Mouse (Mus musculus) CH12.LX (cell line): ENCODE measurements around the gene Sirt5. TPM values are rescaled to one million over a fixed set of nuclear protein-coding genes. Genes with fewer than 3 reads are reported as not detected.

Experiments
- DNase-seq: peaks from one replicate; pipeline ENCODE4 v3.0.0-alpha.2; 2013; ENCODE audit errors: extremely low read depth
- H3K27ac ChIP-seq: 2 replicates; pipeline ENCODE4 v1.5.1; 2012; ENCODE audit warnings: low read depth, mild to moderate bottlenecking, control low read depth, moderate library complexity; ENCODE audit not compliant: insufficient read depth
- H3K27me3 ChIP-seq: replicated peaks from 2 replicates; pipeline ENCODE3; 2012; ENCODE audit warnings: inconsistent platforms
- H3K36me3 ChIP-seq, 2 experiments: replicated peaks in 1 of 2; 2 replicates each; pipeline versions ENCODE3 to v1.6.1; 2012; ENCODE audit warnings: inconsistent platforms in 1 of 2, low read length in 1 of 2, mild to moderate bottlenecking in 1 of 2, mixed read lengths in 1 of 2, moderate library complexity in 1 of 2; ENCODE audit not compliant: control insufficient read depth in 1 of 2, insufficient read depth in 1 of 2
- H3K4me1 ChIP-seq, 2 experiments: 2 replicates each; pipeline ENCODE4 v1.6.1; 2012; ENCODE audit warnings: inconsistent platforms in 1 of 2, moderate library complexity in 1 of 2; ENCODE audit not compliant: insufficient read depth in 2 of 2, control insufficient read depth in 1 of 2
- H3K4me2 ChIP-seq: 2 replicates; pipeline ENCODE4 v1.6.1; 2012; ENCODE audit warnings: low read depth, mild to moderate bottlenecking, control low read depth; ENCODE audit not compliant: poor library complexity, insufficient read depth, severe bottlenecking
- H3K4me3 ChIP-seq, 3 experiments: fragments of 150-350 bp in 1 of 3; sonication (generic) in 1 of 3; replicated peaks in 1 of 3; 2 replicates each; pipeline versions ENCODE3 to v1.5.1; 2011 to 2012; ENCODE audit warnings: low read depth in 2 of 3, low read length in 2 of 3, mild to moderate bottlenecking in 2 of 3, moderate library complexity in 2 of 3, control low read depth in 1 of 3, improper control_type of control experiment in 1 of 3, inconsistent platforms in 1 of 3, mixed read lengths in 1 of 3; ENCODE audit not compliant: poor library complexity in 1 of 3
- H3K79me2 ChIP-seq: replicated peaks from 2 replicates; pipeline ENCODE4 v1.6.1; 2012; ENCODE audit warnings: mild to moderate bottlenecking, moderate library complexity; ENCODE audit not compliant: control insufficient read depth, poor library complexity, insufficient read depth, severe bottlenecking; ENCODE audit errors: extremely low read depth
- H3K9ac ChIP-seq: 2 replicates; pipeline ENCODE4 v1.6.1; 2012; ENCODE audit warnings: low read depth, mild to moderate bottlenecking, control low read depth, moderate library complexity; ENCODE audit not compliant: insufficient read depth
- H3K9me3 ChIP-seq: replicated peaks from 2 replicates; pipeline ENCODE3; 2012; ENCODE audit warnings: low read length, inconsistent platforms, mixed read lengths
- BHLHE40 ChIP-seq: IDR thresholded peaks from 2 replicates; pipeline ENCODE4 v1.6.1; 2011; ENCODE audit warnings: mild to moderate bottlenecking, low read depth, low read length, improper control_type of control experiment
- CHD2 ChIP-seq: IDR thresholded peaks from 2 replicates; pipeline ENCODE4 v1.6.1; 2011; ENCODE audit warnings: low read length, improper control_type of control experiment
- CTCF ChIP-seq, 2 experiments: IDR thresholded peaks in 1 of 2; conservative IDR thresholded peaks in 1 of 2; 2 replicates each; pipeline ENCODE4 v1.5.1; 2011 to 2012; ENCODE audit warnings: low read depth in 2 of 2, low read length in 2 of 2, improper control_type of control experiment in 1 of 2, inconsistent platforms in 1 of 2, mild to moderate bottlenecking in 1 of 2, moderate library complexity in 1 of 2
- ELF1 ChIP-seq: IDR thresholded peaks from 2 replicates; pipeline ENCODE4 v1.6.1; 2014; ENCODE audit warnings: low read depth, mild to moderate bottlenecking, inconsistent platforms, low read length, improper control_type of control experiment
- EP300 ChIP-seq: IDR thresholded peaks from 2 replicates; pipeline ENCODE4 v1.6.1; 2011; ENCODE audit warnings: low read length, improper control_type of control experiment
- ETS1 ChIP-seq: conservative IDR thresholded peaks from 2 replicates; pipeline ENCODE4 v1.6.1; 2012; ENCODE audit warnings: low read depth, mild to moderate bottlenecking, inconsistent platforms, low read length, improper control_type of control experiment, moderate library complexity
- GABPA ChIP-seq: IDR thresholded peaks from 2 replicates; pipeline ENCODE4 v1.6.1; 2012; ENCODE audit warnings: low read depth, low read length, improper control_type of control experiment, inconsistent platforms; ENCODE audit not compliant: insufficient replicate concordance
- HCFC1 ChIP-seq: IDR thresholded peaks from 2 replicates; pipeline ENCODE4 v1.6.1; 2012; ENCODE audit warnings: low read depth, mild to moderate bottlenecking, inconsistent platforms, low read length, improper control_type of control experiment
- MAFK ChIP-seq: IDR thresholded peaks from 2 replicates; pipeline ENCODE4 v1.6.1; 2011; ENCODE audit warnings: low read length, improper control_type of control experiment; ENCODE audit not compliant: insufficient replicate concordance
- MAZ ChIP-seq: IDR thresholded peaks from 2 replicates; pipeline ENCODE4 v1.6.1; 2012; ENCODE audit warnings: low read depth, mild to moderate bottlenecking, inconsistent platforms, low read length, improper control_type of control experiment, moderate library complexity
- MEF2A ChIP-seq: IDR thresholded peaks from 2 replicates; pipeline ENCODE4 v1.6.1; 2014; ENCODE audit warnings: low read depth, mild to moderate bottlenecking, inconsistent platforms, low read length, improper control_type of control experiment, borderline replicate concordance
- MXI1 ChIP-seq: IDR thresholded peaks from 2 replicates; pipeline ENCODE4 v1.6.1; 2011; ENCODE audit warnings: mild to moderate bottlenecking, low read depth, low read length, improper control_type of control experiment
- NELFE ChIP-seq: IDR thresholded peaks from 2 replicates; pipeline ENCODE4 v1.6.1; 2011; ENCODE audit warnings: low read depth, low read length, improper control_type of control experiment
- NRF1 ChIP-seq: IDR thresholded peaks from 2 replicates; pipeline ENCODE4 v1.6.1; 2014; ENCODE audit warnings: low read depth, mild to moderate bottlenecking, inconsistent platforms, low read length, improper control_type of control experiment, moderate library complexity
- PAX5 ChIP-seq: IDR thresholded peaks from 2 replicates; pipeline ENCODE4 v1.6.1; 2012; ENCODE audit warnings: low read length, inconsistent platforms, mixed read lengths
- POLR2A ChIP-seq: IDR thresholded peaks from 2 replicates; pipeline ENCODE4 v1.6.1; 2011; ENCODE audit warnings: low read depth, mild to moderate bottlenecking, improper control_type of control experiment, low read length
- POLR2AphosphoS2 ChIP-seq: IDR thresholded peaks from 2 replicates; pipeline ENCODE4 v1.6.1; 2011; ENCODE audit warnings: low read depth, low read length, improper control_type of control experiment
- RAD21 ChIP-seq: IDR thresholded peaks from 2 replicates; pipeline ENCODE4 v1.6.1; 2011; ENCODE audit warnings: low read depth, mild to moderate bottlenecking, low read length, improper control_type of control experiment, moderate library complexity
- RCOR1 ChIP-seq: conservative IDR thresholded peaks from 2 replicates; pipeline ENCODE4 v1.6.1; 2012; ENCODE audit warnings: low read depth, mild to moderate bottlenecking, inconsistent platforms, low read length, improper control_type of control experiment
- SMC3 ChIP-seq: IDR thresholded peaks from 2 replicates; pipeline ENCODE4 v1.6.1; 2011; ENCODE audit warnings: low read depth, low read length, improper control_type of control experiment
- TBP ChIP-seq: conservative IDR thresholded peaks from 2 replicates; pipeline ENCODE4 v1.6.1; 2011; ENCODE audit warnings: low read depth, low read length, improper control_type of control experiment
- TCF12 ChIP-seq: IDR thresholded peaks from 2 replicates; pipeline ENCODE4 v1.6.1; 2014; ENCODE audit warnings: low read depth, mild to moderate bottlenecking, inconsistent platforms, low read length, improper control_type of control experiment
- UBTF ChIP-seq: IDR thresholded peaks from 2 replicates; pipeline ENCODE4 v1.6.1; 2012; ENCODE audit warnings: low read depth, mild to moderate bottlenecking, inconsistent platforms, low read length, improper control_type of control experiment, moderate library complexity
- USF2 ChIP-seq: conservative IDR thresholded peaks from 2 replicates; pipeline ENCODE4 v1.6.1; 2011; ENCODE audit warnings: low read depth, low read length, improper control_type of control experiment
- ZC3H11A ChIP-seq: IDR thresholded peaks from 2 replicates; pipeline ENCODE4 v1.6.1; 2012; ENCODE audit warnings: low read depth, mild to moderate bottlenecking, inconsistent platforms, low read length, improper control_type of control experiment
- ZNF384 ChIP-seq: IDR thresholded peaks from 2 replicates; pipeline ENCODE4 v1.6.1; 2012; ENCODE audit warnings: low read depth, low read length, improper control_type of control experiment, inconsistent platforms
- dilution Hi-C: fragments of 300-500 bp; cut with MboI; formaldehyde crosslinking; loops from 2 replicates; pipeline ENCODE4 v1.14.3; 2020; ENCODE audit warnings: low sequenced_read_pairs; ENCODE audit not compliant: extremely low pct_unique_long_range_greater_than_20kb, extremely low pct_ligation_motif_present
- in situ Hi-C: fragments of 300-500 bp; cut with MboI; formaldehyde crosslinking; loops from 3 replicates; pipeline ENCODE4 v1.14.3; 2019; ENCODE audit warnings: low sequenced_read_pairs, low pct_ligation_motif_present, low pct_unique_long_range_greater_than_20kb, mixed read lengths
- polyA plus RNA-seq: library from polyadenylated mRNA; unstranded; fragments of >175 nt; gene quantifications from 2 replicates; pipeline ENCODE4 v1.2.1, GENCODE M21; 2012; ENCODE audit warnings: low read depth; ENCODE audit not compliant: insufficient read length
- total RNA-seq, 2 experiments: library from RNA; depleted of rRNA; stranded (reverse); fragments of 300-350 nt in 1 of 2; fragments of >200 nt in 1 of 2; gene quantifications; 2 replicates each; pipeline ENCODE4 v1.2.3; 2012 to 2014

Gene Sirt5
- total and polyA plus RNA-seq, 3 experiments, result 8.2 to 11.3 (median 9.3) TPM

GRCm38 (mm10) chr13:43360534-43360933 is 4.8 kb upstream of the Sirt5 start:
- no peak for TF ChIP-seq CTCF (conservative IDR thresholded peaks at IDR 0.05 in 1 of 2, IDR thresholded peaks at IDR 0.05 in 1 of 2; ENCODE audit: low read depth in 2 of 2, low read length in 2 of 2)
- no peak for TF ChIP-seq USF2
- no peak for TF ChIP-seq MAZ
- TF ChIP-seq POLR2AphosphoS2, result no peak
- TF ChIP-seq MXI1, result no peak
- no peak for TF ChIP-seq HCFC1
- no peak for TF ChIP-seq ZC3H11A
- TF ChIP-seq ELF1, result no peak
- TF ChIP-seq UBTF, result no peak
- TF ChIP-seq SMC3, result no peak
- TF ChIP-seq ZNF384, result no peak
- TF ChIP-seq GABPA, result no peak
- no peak for TF ChIP-seq POLR2A
- TF ChIP-seq CHD2, result no peak
- no peak for TF ChIP-seq MAFK
- TF ChIP-seq NRF1, result no peak
- TF ChIP-seq TCF12, result no peak
- no peak overlapping the region for H3K27ac ChIP-seq
- no peaks in the 10 kb centered on the region for H3K79me2 ChIP-seq
- no peak overlapping the region for H3K4me3 ChIP-seq
- no peak for DNase-seq
- in situ Hi-C loops, result loop anchor here (10.0 to 25.0 kb wide), 2 partner anchors 64 to 377 kb away; no protein-coding TSS in a partner anchor
- H3K27me3 ChIP-seq, result no peaks in the 10 kb centered on the region
- dilution Hi-C loops, result no loop called here
- no peak overlapping the region for H3K4me2 ChIP-seq
- no peak overlapping the region for H3K9ac ChIP-seq
- peaks cover 3% of the 10 kb centered on the region for H3K9me3 ChIP-seq
- H3K4me1 ChIP-seq, result peaks cover 0 to 5% of the 10 kb centered on the region in 2 experiments; a peak in 1 of 4 replicates
- H3K36me3 ChIP-seq, result no peaks in the 10 kb centered on the region

GRCm38 (mm10) chr13:43362353-43362752 is 2.9 kb upstream of the Sirt5 start:
- Histone ChIP-seq H3K9me3 (peaks cover 3% of the 10 kb centered on the region), H3K27ac (no peak overlapping the region), H3K27me3 (no peaks in the 10 kb centered on the region), H3K36me3 (no peaks in the 10 kb centered on the region), H3K79me2 (no peaks in the 10 kb centered on the region), H3K4me1 (peaks cover 0 to 8% of the 10 kb centered on the region in 2 experiments; a peak in 2 of 4 replicates), H3K4me3 (no peak overlapping the region), H3K9ac (no peak overlapping the region), H3K4me2 (no peak overlapping the region)
- no peak for DNase-seq
- TF ChIP-seq PAX5 (no peak), ZNF384 (no peak), CTCF (conservative IDR thresholded peaks at IDR 0.05 in 1 of 2, IDR thresholded peaks at IDR 0.05 in 1 of 2; ENCODE audit: low read depth in 2 of 2, low read length in 2 of 2) (no peak), EP300 (no peak), RCOR1 (no peak), MAFK (no peak), POLR2A (no peak), MXI1 (no peak), ELF1 (no peak), BHLHE40 (no peak), NELFE (no peak), TBP (no peak), RAD21 (no peak), ETS1 (no peak), USF2 (no peak), MEF2A (no peak), GABPA (no peak), SMC3 (no peak)
- in situ Hi-C loops, result loop anchor here (10.0 to 25.0 kb wide), 2 partner anchors 62 to 375 kb away; no protein-coding TSS in a partner anchor
- dilution Hi-C loops, result no loop called here
